Mouse (Mus musculus): ENCODE results near the gene Comtd1.
A peak's percentile ranks its signal among the peaks of the same experiment; 100 is the strongest.

GRCm38 (mm10) chr14:21850419-21851127 lies 1.8 kb upstream of the Comtd1 start:
- TF ChIP-seq TAL1 (IDR thresholded peaks at IDR 0.05; ENCODE audit: low read length) (peak; percentile 70), GATA1 (IDR thresholded peaks at IDR 0.05; ENCODE audit: low read length) (peak; percentile 76)
